Mouse (Mus musculus): ENCODE results near the gene Leo1.
A peak's percentile ranks its signal among the peaks of the same experiment; 100 is the strongest.

Leo1 gene

DNA sequence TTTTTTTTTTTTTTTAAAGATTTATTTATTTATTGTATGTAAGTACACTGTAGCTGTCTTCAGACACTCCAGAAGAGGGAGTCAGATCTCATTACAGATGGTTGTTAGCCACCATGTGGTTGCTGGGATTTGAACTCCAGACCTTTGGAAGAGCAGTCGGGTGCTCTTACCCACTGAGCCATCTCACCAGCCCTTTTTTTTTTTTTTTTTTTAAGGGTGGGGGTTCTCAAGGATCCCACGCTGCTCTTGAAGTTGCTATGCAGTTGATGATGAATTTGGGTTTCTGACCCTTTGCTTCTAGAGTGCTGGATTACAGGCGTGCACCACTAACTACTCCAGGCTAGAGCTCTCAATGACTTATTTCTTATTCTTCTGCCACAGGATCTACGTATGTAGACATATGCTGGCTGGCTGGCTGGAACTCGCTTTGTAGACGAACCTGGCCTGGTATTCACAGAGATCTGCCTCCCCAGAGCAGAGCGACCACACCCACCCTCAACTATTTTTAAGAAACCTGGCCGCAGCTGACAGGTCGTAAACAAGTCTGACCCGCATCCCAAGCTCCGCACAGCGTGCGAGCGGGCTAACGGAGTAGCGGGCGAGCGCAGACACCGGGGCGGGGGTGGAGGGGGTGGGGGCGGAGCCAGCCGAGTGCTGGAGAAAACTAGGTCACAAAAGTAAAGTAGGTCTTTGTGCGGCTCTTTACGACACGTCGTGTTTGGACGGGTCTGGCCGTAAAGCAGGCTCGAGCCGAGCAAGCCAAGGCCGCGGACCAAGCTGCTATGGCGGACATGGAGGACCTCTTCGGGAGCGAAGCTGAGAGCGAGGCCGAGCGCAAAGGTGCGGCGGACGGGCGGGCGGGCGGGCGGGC is at the start of gene Leo1:
Gene Leo1, plus strand, starts transcription at position 729 of the 871 bp plus-strand sequence.
- peak; percentile 79 for DNase-seq (ENCODE audit: low read depth, low spot score)

DNA sequence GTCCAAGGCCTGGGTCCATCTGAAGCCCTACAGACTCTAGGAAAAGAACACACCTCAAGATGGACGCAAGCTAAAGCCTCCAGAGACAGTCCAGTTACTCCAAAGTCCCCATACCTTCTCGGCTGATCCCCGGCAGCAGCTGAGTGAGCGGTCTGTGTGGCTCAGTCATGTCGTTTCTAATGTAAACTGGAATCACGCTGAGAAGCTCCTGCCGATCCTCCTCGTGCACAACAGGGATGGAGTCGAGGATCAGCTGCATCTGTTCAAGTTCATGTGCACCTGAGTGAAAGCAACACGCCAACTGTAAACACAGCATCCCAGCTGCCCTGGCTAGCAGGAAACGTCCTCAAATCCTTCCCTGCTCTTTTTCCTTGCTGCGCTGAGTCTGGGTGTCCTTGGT is 48.1 kb upstream of the Leo1 start:
- no peak for DNase-seq (ENCODE audit: low read depth, low spot score)

DNA sequence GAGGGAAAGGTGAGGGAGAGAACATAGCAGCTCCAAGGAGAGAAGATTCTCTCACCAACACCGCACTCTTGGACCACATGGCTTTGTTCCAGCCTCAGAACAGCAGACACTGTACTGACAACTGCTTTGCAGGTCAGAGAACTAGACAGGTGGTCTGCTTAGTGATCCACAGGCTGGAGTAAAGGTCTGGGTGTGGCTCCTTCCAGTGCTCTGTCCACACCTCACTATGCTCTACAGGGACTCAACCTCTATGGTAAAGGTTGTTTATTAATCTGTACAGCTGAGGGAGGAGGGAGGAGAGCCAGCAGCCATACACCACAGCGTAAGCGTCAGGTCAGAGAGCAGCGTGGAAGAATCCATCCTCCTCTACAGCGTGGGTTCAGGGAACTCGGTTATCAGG is 45.4 kb upstream of the Leo1 start:
- DNase-seq (ENCODE audit: low read depth, low spot score) = no peak

- DNase-seq (ENCODE audit: low read depth, low spot score) = no peak
Measured at GRCm38 (mm10) chr9:75399069-75399468, 42.3 kb upstream of the Leo1 start.

- no peak for DNase-seq (ENCODE audit: low read depth, low spot score)
Measured at GRCm38 (mm10) chr9:75400639-75401038, 40.7 kb upstream of the Leo1 start.

GRCm38 (mm10) chr9:75401593-75402504 is 39.5 kb upstream of the Leo1 start:
- no peak for DNase-seq (ENCODE audit: low read depth, low spot score)

- DNase-seq (ENCODE audit: low read depth, low spot score) = no peak
Measured at GRCm38 (mm10) chr9:75403520-75403919, 37.8 kb upstream of the Leo1 start.

GRCm38 (mm10) chr9:75406121-75406520 is 35.2 kb upstream of the Leo1 start:
- DNase-seq (ENCODE audit: low read depth, low spot score) = no peak

- no peak for DNase-seq (ENCODE audit: low read depth, low spot score)
Measured at GRCm38 (mm10) chr9:75407803-75408202, 33.5 kb upstream of the Leo1 start.

- no peak for DNase-seq (ENCODE audit: low read depth, low spot score)
Measured at GRCm38 (mm10) chr9:75408204-75408826, 33.0 kb upstream of the Leo1 start.

GRCm38 (mm10) chr9:75409031-75409851 is 32.1 kb upstream of the Leo1 start:
- peak; percentile 42 for DNase-seq (ENCODE audit: low read depth, low spot score)

DNA sequence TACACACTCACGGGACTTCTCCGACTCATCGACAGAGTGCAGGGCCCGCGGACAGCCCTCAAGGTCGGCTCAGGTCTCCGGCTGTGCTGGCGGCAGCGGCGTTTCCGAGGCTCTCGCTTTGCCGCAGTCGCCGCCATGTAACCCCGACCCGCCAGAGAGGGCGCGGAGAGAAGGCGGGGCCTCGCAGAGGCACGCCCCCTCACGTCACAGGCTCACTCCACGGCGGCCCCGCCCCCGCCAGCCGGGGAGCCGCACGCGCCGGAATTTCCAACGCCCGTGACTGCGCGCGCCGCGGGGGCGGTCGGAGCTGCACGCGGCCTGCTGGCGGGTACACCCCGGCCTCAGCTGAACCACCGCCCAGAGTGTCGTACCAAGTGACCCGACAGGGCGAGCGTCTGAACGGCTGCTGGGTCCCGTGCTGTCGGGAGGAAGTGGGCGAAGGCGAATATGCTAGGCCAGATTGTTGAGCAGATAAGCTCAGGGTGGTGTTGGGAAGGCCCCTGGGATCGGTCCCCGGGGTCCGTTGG is 31.4 kb upstream of the Leo1 start, which contains the start of gene Mapk6:
Gene Mapk6, minus strand, starts transcription at position 154 of the 527 bp plus-strand sequence.
- peak; percentile 88 for DNase-seq (ENCODE audit: low read depth, low spot score)

DNA sequence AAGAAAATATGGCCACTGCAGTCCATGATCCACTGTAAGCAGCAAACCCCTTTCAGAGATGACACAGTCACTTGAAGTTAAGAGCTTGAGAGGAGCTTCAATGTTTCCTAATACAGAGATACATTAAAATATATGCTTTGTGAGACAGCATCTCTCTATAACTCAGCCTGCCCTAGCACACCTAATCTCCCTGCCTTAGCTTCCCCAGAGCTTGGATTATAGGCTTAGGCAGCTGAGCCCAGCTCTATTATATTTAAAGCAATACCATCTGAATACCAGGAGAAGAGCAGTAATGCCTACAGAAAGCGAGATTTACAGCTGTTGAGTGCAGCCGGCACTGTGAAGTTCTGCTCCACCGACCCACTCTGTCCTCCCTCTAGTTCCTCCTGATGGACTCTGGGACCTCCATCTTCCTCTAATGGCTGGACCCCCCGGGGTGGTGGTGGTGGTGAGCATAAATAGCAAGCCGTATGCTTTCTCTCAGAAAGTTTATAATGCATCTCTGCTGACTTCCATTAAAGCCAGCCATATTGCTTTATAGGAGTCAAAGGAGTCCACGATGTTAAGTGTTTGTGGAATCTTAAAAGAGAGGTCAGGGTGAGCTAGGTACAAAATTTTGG is 30.3 kb upstream of the Leo1 start:
- DNase-seq (ENCODE audit: low read depth, low spot score) = no peak

- DNase-seq (ENCODE audit: low read depth, low spot score) = no peak
Measured at GRCm38 (mm10) chr9:75411584-75411983, 29.7 kb upstream of the Leo1 start.

- no peak for DNase-seq (ENCODE audit: low read depth, low spot score)
Measured at GRCm38 (mm10) chr9:75413206-75413605, 28.1 kb upstream of the Leo1 start.

DNA sequence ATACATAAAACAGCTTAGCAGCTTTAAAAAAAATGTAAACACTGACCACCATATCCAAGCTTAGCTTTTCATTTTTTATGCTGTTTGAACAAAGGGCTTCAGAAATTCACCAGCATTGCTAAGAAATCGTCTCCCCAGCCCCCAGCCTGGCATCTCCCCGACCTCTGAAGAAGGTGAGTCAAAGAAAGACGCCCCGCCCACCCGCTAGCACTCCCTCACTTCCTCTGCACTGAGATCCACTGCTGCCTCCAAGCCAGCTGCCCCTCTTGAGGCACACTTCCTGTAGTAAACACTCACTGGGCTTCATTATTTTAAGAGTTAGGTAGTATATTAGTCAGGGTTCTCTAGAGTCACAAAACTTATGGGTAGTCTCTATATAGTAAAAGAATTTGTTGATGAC is 27.1 kb upstream of the Leo1 start:
- DNase-seq (ENCODE audit: low read depth, low spot score) = no peak

DNA sequence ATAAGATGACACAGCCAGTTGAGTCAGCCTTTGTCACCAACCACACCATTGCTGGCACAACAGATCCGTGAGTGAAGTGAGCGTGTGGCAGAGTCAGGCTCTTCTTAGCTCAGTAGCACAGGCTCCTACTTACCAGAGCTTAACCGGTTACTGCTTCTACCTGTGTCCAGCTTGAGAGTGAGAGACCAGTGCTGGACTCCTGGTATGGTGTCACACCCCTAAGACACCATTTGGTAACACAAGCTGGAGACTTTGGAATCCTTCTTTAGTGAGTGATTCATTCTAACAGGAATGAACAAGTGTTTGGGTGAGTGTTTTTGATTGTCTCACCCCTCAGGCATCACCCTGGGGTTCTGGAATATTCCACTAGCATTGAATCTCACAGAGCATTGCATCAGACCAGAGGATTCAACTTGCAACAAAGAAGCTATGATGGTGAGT is 19.1 kb upstream of the Leo1 start:
- no peak for DNase-seq (ENCODE audit: low read depth, low spot score)

- DNase-seq (ENCODE audit: low read depth, low spot score) = no peak
Measured at GRCm38 (mm10) chr9:75423683-75424082, 17.6 kb upstream of the Leo1 start.

- DNase-seq (ENCODE audit: low read depth, low spot score) = no peak
Measured at GRCm38 (mm10) chr9:75424358-75425150, 16.8 kb upstream of the Leo1 start.

Data from c-Kit-negative CD71-positive TER-119-positive erythroid progenitor cells, embryonic 14.5 days (primary cell).